Mouse (Mus musculus) limb, embryonic 13.5 days (tissue): ENCODE measurements around the gene Tmem181a. TPM values are rescaled to one million over a fixed set of nuclear protein-coding genes. Genes with fewer than 3 reads are reported as not detected.
"Not testable (repeated sequence)": the region's sequence is repeated elsewhere in the genome, so short reads cannot be mapped to it uniquely, and the experiment has no call there.

Experiments
- ATAC-seq: fragments of 200-750 bp; cut with Nextera tagmentation; 2 replicates; pipeline ENCODE4 v1.8.0; 2017; ENCODE audit warnings: low read depth, moderate number of reproducible peaks, moderate TSS enrichment; ENCODE audit not compliant: low FRiP score
- H3K27ac ChIP-seq: fragments of 300-500 bp; sonication (generic); 2 replicates; pipeline ENCODE4 v1.5.1; 2015; ENCODE audit warnings: inconsistent platforms, mild to moderate bottlenecking, moderate library complexity
- H3K27me3 ChIP-seq: fragments of 300-500 bp; sonication (generic); 2 replicates; pipeline ENCODE4 v1.6.1; 2015; ENCODE audit warnings: mild to moderate bottlenecking, inconsistent platforms
- H3K36me3 ChIP-seq: fragments of 300-500 bp; sonication (generic); 2 replicates; pipeline ENCODE4 v1.6.1; 2015; ENCODE audit warnings: inconsistent platforms, mild to moderate bottlenecking, moderate library complexity
- H3K4me1 ChIP-seq: fragments of 300-500 bp; sonication (generic); 2 replicates; pipeline ENCODE4 v1.6.1; 2015; ENCODE audit warnings: inconsistent platforms
- H3K4me2 ChIP-seq: fragments of 300-500 bp; sonication (generic); replicated peaks from 2 replicates; pipeline ENCODE4 v1.6.1; 2015; ENCODE audit warnings: inconsistent platforms, mild to moderate bottlenecking, moderate library complexity
- H3K4me3 ChIP-seq: fragments of 300-500 bp; sonication (generic); 2 replicates; pipeline ENCODE4 v1.5.1; 2015; ENCODE audit warnings: moderate library complexity, mild to moderate bottlenecking, inconsistent platforms
- H3K9ac ChIP-seq: fragments of 300-500 bp; sonication (generic); 2 replicates; pipeline ENCODE4 v1.6.1; 2015; ENCODE audit warnings: mild to moderate bottlenecking, inconsistent platforms
- H3K9me3 ChIP-seq: fragments of 300-500 bp; sonication (generic); 2 replicates; pipeline ENCODE4 v1.6.1; 2016; ENCODE audit warnings: inconsistent platforms
- WGBS: fragments of 180-500 bp; shearing (Covaris S2); methylation state at CpG from one replicate; pipeline ENCODE4 v1.1.7; 2015; 5-methylcytosine and 5-hydroxymethylcytosine counted together
- polyA plus RNA-seq: library from polyadenylated mRNA; unstranded; fragments of >200 nt; fragmentation: Nextera tagmentation; extraction: Ambion mirVana; gene quantifications from 2 replicates; pipeline ENCODE4 v1.2.1, GENCODE M21; 2015

Gene Tmem181a
- polyA plus RNA-seq = 23.5 and 23.7 TPM in 2 replicates

DNA sequence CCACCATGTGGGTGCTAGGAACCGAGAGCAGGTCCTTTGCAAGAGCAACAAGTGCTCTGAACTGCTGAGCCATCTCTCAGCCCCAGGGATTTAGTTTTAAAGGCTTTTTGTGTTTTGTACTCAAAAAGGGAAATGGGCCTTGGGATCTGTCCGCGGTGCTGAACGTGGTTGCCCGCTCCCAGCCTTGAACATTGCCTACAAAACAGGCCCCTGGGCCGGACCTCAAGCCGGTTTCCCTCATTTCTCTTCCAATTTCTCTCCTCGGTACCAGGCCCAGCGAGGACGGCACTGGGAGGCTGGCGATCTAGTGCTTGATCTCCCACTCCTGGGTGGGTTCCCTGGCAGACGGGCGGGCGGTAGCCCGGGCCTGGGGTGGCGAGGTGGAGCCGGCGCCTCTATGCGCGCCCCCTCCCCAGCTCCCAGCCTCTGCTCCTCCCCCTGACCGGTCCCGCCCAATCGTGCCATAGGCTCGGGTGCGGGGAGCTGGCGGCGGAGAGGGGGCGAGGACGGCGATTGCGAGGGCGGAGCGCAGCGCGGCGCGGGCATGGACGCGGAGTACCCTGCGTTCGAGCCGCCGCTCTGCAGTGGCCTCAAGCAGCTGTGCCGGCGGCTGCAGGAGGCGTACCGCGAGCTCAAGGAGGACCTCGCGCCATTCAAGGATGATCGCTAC, at the start of gene Tmem181a:
Gene Tmem181a (plus strand): TSS at position 461 of the 670 bp plus-strand sequence.
- peak within 1 kb of the TSS; percentile 54 for H3K4me2 ChIP-seq
- not testable (repeated sequence) for H3K9me3 ChIP-seq, H3K9ac ChIP-seq, H3K4me1 ChIP-seq, H3K27ac ChIP-seq, H3K36me3 ChIP-seq, H3K27me3 ChIP-seq
- ATAC-seq = peak; percentile 67; the same call in 1 of the 2 replicates
- WGBS = 0% methylated on average over 20 of the region's 51 CpGs
- H3K4me3 ChIP-seq = peak within 1 kb of the TSS; percentile 27

DNA sequence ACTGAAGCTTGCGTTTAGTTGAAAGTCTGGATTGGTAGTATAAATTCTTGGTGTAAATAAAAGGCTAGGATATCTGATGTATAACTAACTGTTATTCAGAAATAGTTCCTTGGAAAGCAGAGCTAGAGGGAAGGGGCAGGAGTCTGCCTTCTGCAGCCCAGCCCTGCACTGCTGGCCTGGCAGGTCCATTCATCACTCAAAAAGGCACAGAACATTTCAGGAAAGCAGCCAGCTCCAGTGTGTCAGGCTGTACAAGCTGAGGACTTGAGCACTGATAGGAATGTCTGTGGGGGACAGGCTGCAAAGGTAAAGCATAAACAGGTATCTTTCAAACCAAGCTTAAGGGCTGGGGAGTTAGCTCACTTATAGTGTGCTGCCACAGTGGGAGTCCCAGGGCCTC, 44.9 kb upstream of the Tmem181a start:
- no peaks in the 10 kb centered on the region for H3K9me3 ChIP-seq
- no peaks in the 10 kb centered on the region for H3K27me3 ChIP-seq
- H3K4me1 ChIP-seq = no peaks in the 10 kb centered on the region
- H3K36me3 ChIP-seq = peaks cover 86% of the 10 kb centered on the region
- H3K4me3 ChIP-seq = no peak overlapping the region
- H3K27ac ChIP-seq = no peak overlapping the region
- WGBS = 98% methylated on average over 1 of the region's 1 CpGs
- no peak for ATAC-seq
- no peak overlapping the region for H3K9ac ChIP-seq
- no peak overlapping the region for H3K4me2 ChIP-seq

DNA sequence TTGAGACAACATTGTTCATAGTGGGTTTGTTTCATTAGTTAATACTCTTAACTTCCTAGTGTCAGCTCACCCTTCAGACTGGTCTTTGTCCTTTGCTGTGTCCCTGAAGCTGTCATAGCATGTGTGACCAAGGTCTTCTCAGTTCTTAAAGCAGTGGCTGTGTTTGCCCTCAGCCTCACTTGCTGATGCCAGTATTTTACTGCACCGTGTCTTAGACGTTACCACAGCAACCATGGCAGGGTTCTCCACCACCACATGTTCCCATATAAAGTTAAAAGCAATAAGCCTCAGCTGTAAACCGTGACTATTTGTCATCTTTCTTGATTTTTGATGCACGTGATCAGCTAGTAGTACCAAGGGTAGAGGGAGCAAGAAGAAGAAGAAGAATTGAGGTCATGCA, 41.0 kb upstream of the Tmem181a start:
- H3K9me3 ChIP-seq = no peaks in the 10 kb centered on the region
- no peak overlapping the region for H3K9ac ChIP-seq
- 83% methylated on average over 4 of the region's 4 CpGs for WGBS
- H3K36me3 ChIP-seq = peaks cover 67% of the 10 kb centered on the region
- no peaks in the 10 kb centered on the region for H3K4me1 ChIP-seq
- ATAC-seq = no peak
- no peaks in the 10 kb centered on the region for H3K27me3 ChIP-seq
- no peak overlapping the region for H3K4me2 ChIP-seq
- no peak overlapping the region for H3K4me3 ChIP-seq
- no peak overlapping the region for H3K27ac ChIP-seq

DNA sequence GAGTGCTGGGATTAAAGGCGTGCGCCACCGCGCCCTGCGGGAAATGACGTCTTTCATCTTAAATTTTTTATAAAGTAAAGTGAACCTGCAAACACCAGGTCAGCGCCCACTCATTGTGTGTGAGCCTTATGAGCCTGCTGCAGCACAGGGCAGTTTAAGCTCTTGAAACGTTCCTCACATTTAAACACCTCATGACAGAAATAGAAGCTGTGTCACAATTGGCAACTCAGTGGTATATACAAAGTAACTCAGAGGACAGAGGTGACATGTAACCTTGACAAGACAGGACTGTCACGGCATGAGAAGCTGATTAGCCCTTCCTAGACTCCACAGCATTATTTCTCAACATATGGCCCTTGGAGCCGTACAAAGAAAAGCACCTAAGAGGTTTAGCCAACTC, 40.1 kb upstream of the Tmem181a start:
- 90% methylated on average over 10 of the region's 10 CpGs for WGBS
- Histone ChIP-seq H3K9me3 (no peaks in the 10 kb centered on the region), H3K4me1 (no peaks in the 10 kb centered on the region), H3K27me3 (no peaks in the 10 kb centered on the region), H3K4me3 (no peak overlapping the region), H3K4me2 (no peak overlapping the region), H3K9ac (no peak overlapping the region), H3K36me3 (peaks cover 65% of the 10 kb centered on the region), H3K27ac (no peak overlapping the region)
- no peak for ATAC-seq

DNA sequence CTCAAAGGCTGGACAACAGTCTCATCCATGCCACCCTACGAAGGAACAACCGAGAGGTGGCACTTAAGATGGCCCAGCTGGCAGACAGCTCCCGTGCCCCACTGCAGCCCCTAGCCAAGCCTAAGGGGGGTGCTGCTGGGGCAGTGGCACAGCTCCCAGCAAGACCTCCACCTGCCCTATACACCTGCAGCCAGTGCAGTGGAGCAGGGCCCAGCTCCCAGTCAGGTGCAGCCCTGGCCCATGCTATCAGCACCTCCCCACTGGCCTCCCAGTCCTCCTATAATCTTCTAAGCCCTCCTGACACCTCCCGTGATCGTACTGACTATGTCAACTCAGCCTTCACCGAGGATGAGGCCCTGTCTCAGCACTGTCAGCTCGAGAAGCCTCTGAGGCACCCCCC, 24.0 kb upstream of the Tmem181a start:
- not testable (repeated sequence) for H3K27me3 ChIP-seq, ATAC-seq
- no CpG with 5 or more reads among the region's 7 CpGs for WGBS

DNA sequence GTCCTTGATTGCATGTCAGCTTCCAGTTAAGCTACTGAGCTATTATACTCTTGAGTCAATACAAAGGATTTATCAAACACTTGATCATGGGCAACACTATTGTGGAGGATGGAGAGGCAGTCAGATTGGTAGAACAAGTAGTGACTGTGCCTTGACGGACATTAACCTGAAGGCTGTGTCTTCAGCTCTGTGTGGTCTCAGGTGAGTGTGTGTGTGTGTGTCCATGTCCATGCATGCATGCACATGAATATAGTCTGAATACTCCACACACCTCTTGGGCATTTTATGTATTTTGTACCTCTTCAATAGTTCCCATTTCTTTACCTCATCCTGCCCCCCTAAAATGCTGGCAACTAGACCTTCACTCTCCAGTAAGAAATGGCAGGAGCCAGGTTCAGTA, 5.4 kb upstream of the Tmem181a start:
- H3K27me3 ChIP-seq, H3K4me2 ChIP-seq, H3K36me3 ChIP-seq, H3K4me3 ChIP-seq, H3K4me1 ChIP-seq, H3K9me3 ChIP-seq, H3K9ac ChIP-seq, H3K27ac ChIP-seq, ATAC-seq: not testable (repeated sequence)
- 89% methylated on average over 1 of the region's 1 CpGs for WGBS

More for the DNA sequence above, 24.0 kb upstream of the Tmem181a start:
- not testable (repeated sequence) for H3K4me3 ChIP-seq, H3K36me3 ChIP-seq, H3K27ac ChIP-seq, H3K9me3 ChIP-seq, H3K9ac ChIP-seq, H3K4me1 ChIP-seq, H3K4me2 ChIP-seq

DNA sequence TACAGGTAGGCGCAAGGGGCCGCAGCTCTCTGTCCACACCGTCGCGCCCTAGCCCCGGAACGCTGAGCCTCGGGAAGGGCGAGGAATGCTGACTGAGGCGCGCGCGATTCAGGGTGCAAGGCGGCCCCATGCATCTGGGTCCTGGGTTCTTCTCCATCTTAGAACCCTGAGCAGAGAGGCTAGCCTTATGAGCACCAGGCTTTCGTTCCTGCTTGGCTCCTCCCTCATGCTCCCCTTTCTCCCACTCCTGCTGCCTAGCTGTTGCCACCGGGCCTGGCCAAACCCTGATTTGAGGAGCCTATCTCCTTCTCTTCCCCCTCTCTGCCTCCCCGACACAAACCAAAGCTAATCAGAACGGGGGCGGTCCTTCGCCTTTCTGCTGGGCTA, 403 bp downstream of the Tmem181a start:
- 0% methylated on average over 16 of the region's 20 CpGs for WGBS
- H3K36me3 ChIP-seq, H3K4me1 ChIP-seq, ATAC-seq, H3K27me3 ChIP-seq, H3K9ac ChIP-seq, H3K9me3 ChIP-seq, H3K27ac ChIP-seq: not testable (repeated sequence)
- peak overlapping the region; percentile 27 for H3K4me3 ChIP-seq
- H3K4me2 ChIP-seq = peak overlapping the region; percentile 54

DNA sequence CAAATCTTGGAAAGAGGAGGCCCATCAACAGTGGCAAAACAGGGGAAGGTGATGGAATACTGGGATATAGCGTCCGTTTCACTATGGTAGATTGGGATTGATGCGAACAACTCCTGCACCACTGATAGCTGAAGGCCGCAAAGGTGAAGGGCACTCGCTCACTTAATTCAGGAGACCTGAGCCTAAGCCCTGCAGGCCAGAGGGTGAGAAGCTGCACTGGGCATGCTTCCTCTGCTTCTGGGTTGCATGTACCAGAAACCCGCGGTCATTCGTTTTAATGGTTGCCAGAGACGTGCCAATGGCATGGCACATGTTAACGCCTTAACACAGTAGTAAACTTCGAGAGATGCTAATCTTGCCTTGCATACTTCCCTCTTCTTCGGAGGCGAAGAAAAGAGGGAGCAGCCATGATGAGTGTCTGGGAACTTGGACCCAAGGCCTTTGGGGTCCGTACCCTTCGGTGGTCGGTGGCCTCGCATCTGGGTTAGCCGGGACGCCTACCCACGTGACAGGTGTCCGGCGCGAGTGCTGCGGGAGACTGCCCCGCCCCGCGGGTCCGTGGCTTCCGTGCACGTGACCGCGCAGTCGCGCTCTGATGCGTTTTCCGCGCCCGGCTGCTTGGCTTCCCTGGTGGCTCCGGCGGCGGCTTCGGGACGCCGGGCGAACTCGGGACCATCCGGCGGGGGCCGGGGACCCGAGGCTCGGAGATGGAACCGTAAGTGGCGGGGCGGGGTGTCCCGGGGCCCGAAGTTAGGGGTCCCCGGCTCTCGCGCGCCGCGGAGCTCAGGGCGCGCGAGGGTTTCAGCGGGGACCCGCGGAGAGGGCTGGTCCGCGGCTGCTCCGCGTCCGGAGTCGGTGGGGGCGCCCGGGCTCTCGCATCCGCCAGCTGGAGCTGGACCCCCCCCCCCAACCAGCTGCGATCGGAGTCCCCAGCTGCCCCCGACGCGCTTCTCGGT, 13.5 kb downstream of the Tmem181a start:
- peak; percentile 82 for ATAC-seq
- H3K9me3 ChIP-seq, H3K27me3 ChIP-seq, H3K27ac ChIP-seq, H3K36me3 ChIP-seq, H3K4me1 ChIP-seq: not testable (repeated sequence)
- peak overlapping the region; percentile 49 for H3K4me3 ChIP-seq
- peak overlapping the region; percentile 72 for H3K9ac ChIP-seq
- peak overlapping the region; percentile 64 for H3K4me2 ChIP-seq
- under 1% methylated on average over 74 of the region's 84 CpGs for WGBS

DNA sequence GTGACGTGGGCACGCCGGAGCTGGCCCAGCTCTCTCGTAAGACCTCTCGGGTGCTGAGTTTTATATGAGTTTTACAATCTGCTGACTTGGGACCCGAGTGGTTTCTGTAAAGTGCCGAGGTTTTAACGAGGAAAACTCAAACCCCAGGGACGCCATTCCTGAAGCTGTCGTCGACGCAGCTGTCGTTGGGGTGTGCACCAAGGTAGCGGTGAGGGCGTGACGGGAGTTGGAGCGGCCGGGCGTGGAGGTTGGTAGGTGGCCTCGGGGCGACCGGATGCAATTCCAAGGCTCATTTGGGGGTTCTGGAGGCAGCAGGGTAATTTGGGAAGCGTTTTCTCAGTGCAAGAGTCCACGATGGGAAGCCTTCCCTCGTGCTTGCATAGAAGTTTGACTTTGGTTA, 14.2 kb downstream of the Tmem181a start:
- not testable (repeated sequence) for H3K36me3 ChIP-seq, H3K27me3 ChIP-seq, H3K9me3 ChIP-seq, H3K4me1 ChIP-seq, H3K27ac ChIP-seq
- Histone ChIP-seq H3K4me3 (peak overlapping the region; percentile 49), H3K9ac (peak overlapping the region; percentile 72), H3K4me2 (peak overlapping the region; percentile 64)
- peak; percentile 7; the same call in 1 of the 2 replicates for ATAC-seq
- WGBS = 0% methylated on average over 22 of the region's 25 CpGs

DNA sequence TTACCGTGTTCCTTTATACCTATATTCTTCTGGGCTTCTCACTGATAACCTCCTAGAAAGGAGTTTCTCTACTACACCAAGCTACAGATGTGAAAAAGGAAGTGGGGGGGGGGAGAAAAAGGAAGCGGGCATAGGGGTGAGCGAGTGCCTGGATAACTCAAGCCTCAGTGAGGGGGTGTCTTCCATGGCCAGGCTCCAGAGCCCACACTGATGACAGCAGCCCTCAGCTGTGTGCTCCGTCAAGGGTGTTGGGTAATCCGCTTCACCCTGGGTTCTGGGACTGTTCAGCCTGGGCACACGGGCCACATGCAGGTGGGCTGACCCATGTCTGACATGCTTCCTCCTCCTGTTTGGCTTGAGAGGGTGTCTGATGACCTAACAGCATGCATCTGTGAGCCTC, 15.3 kb downstream of the Tmem181a start:
- not testable (repeated sequence) for H3K9me3 ChIP-seq, H3K4me2 ChIP-seq, ATAC-seq, H3K36me3 ChIP-seq, H3K4me1 ChIP-seq, H3K4me3 ChIP-seq, H3K9ac ChIP-seq, H3K27ac ChIP-seq, H3K27me3 ChIP-seq
- 88% methylated on average over 6 of the region's 6 CpGs for WGBS

DNA sequence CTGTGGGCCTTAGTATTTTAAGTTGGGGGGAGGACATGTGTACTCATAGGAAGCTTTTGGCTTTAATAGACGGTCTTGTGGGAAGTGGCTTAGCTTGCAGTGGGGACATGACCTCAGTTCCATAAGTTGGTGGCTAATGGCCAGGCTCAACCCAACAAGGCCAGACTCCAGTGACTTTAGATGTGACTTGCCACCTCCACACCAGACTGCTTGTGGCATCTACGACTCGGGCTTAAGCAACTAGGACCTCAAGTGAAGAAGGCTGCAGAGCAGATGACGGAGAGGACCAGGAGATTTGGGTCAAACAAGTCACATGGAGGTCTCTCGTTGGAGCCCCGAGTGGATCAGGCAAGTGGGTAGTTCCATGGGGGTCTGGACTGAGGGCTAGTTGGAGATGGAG, 18.0 kb downstream of the Tmem181a start:
- ATAC-seq, H3K27me3 ChIP-seq, H3K4me2 ChIP-seq, H3K36me3 ChIP-seq, H3K4me1 ChIP-seq, H3K4me3 ChIP-seq, H3K9ac ChIP-seq, H3K9me3 ChIP-seq, H3K27ac ChIP-seq: not testable (repeated sequence)
- 90% methylated on average over 5 of the region's 6 CpGs for WGBS

DNA sequence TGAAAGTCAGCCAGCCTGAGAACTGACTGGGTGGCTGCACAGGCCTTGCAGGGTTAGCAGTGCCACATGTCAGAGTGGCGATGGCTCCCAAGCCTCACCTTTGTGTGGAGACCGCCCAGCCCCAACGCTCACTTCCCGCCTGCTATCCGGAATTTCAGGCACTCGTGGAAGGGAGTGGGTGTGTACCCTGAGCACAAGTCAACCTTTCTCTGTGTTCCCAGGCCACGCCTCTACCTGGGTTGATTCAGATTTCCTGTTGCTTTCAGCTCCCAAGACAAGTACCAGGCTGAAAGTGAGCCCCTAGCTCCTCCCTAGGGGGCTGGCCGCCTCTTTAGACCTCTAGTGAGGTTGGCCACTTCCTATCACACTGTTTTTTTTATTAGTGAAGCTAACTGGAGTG, 22.5 kb downstream of the Tmem181a start:
- H3K9ac ChIP-seq, H3K27me3 ChIP-seq, H3K27ac ChIP-seq, H3K4me2 ChIP-seq, H3K36me3 ChIP-seq, H3K4me3 ChIP-seq, H3K9me3 ChIP-seq, H3K4me1 ChIP-seq, ATAC-seq: not testable (repeated sequence)
- 61% methylated on average over 8 of the region's 8 CpGs for WGBS
